Mouse (Mus musculus) cerebellum, adult 2 months (tissue): ENCODE data around the gene Cnksr1. TPM values are rescaled to one million over a fixed set of nuclear protein-coding genes. Genes with fewer than 3 reads are reported as not detected.
A peak's percentile ranks its signal among the peaks of the same experiment; 100 is the strongest.

Source experiments
- DNase-seq, 2 experiments: peaks; one replicate each; pipeline ENCODE4 v3.0.0; 2021
- H3K27ac ChIP-seq: fragments of 200-500 bp; 2 replicates; pipeline ENCODE4 v1.5.1; 2012; ENCODE audit warnings: low read length, control low read depth, inconsistent platforms; ENCODE audit not compliant: insufficient read depth
- H3K27me3 ChIP-seq: fragments of 200-500 bp; 2 replicates; pipeline ENCODE4 v1.6.1; 2012; ENCODE audit warnings: inconsistent platforms, mild to moderate bottlenecking, low read length, moderate library complexity; ENCODE audit not compliant: control insufficient read depth, insufficient read depth
- H3K4me1 ChIP-seq: fragments of 200-500 bp; 2 replicates; pipeline ENCODE4 v1.6.1; 2011; ENCODE audit warnings: low read length; ENCODE audit not compliant: control insufficient read depth, insufficient read depth
- H3K4me3 ChIP-seq: fragments of 200-500 bp; replicated peaks from 2 replicates; pipeline ENCODE3; 2011; ENCODE audit warnings: mild to moderate bottlenecking, low read depth, low read length, control low read depth; ENCODE audit not compliant: insufficient read depth
- CTCF ChIP-seq: fragments of 200-500 bp; IDR thresholded peaks from 2 replicates; pipeline ENCODE4 v1.5.1; 2011; ENCODE audit warnings: low read depth, mild to moderate bottlenecking, control low read depth, low read length, moderate library complexity, borderline replicate concordance; ENCODE audit not compliant: insufficient read depth
- POLR2A ChIP-seq: fragments of 200-500 bp; IDR thresholded peaks from 2 replicates; pipeline ENCODE4 v1.6.1; 2011; ENCODE audit warnings: low read length, control low read depth, borderline replicate concordance; ENCODE audit not compliant: insufficient read depth
- WGBS: fragments of 180-500 bp; shearing (Covaris S2); methylation state at CpG from one replicate; pipeline ENCODE4 v1.1.7; 2018; 5-methylcytosine and 5-hydroxymethylcytosine counted together
- polyA plus RNA-seq: library from polyadenylated mRNA; depleted of rRNA; stranded (reverse); fragments of >200 nt; gene quantifications from 2 replicates; pipeline ENCODE4 v1.2.3, GENCODE M21; 2012; rRNA removed

The Cnksr1 gene
- 0.55 and 0.56 TPM in 2 replicates for polyA plus RNA-seq

DNA sequence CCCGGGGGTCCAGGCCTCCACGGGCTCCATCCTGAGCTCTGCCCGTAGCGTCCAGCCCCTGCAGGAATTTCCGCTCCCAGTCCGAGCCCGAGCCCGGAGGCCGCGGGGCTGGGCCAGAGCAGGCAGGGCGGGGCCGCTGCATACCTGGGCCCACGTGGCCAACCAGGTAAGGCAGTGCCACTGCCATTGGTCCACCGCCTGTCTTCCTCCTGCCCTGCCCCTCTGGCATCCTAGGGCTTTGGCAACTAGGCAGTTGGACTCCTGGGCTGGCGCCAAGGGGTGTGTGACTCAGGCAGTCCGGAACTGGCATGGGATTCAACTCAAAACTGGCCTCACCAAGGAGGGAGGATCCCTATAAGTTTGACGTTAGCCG is at the start of gene Cnksr1:
Gene Cnksr1 (minus strand): TSS at position 121 of the 373 bp plus-strand sequence.
- H3K27me3 ChIP-seq = no peaks in the 10 kb centered on the region
- peak; percentile 81 to 84 for DNase-seq
- under 1% methylated on average over 18 of the region's 18 CpGs for WGBS
- H3K4me1 ChIP-seq = peaks cover 13% of the 10 kb centered on the region; the same call in 1 of the 2 replicates
- no peak for TF ChIP-seq POLR2A
- no peak for TF ChIP-seq CTCF
- no peak within 1 kb of the TSS for H3K27ac ChIP-seq
- peak within 1 kb of the TSS; percentile 15 for H3K4me3 ChIP-seq

DNA sequence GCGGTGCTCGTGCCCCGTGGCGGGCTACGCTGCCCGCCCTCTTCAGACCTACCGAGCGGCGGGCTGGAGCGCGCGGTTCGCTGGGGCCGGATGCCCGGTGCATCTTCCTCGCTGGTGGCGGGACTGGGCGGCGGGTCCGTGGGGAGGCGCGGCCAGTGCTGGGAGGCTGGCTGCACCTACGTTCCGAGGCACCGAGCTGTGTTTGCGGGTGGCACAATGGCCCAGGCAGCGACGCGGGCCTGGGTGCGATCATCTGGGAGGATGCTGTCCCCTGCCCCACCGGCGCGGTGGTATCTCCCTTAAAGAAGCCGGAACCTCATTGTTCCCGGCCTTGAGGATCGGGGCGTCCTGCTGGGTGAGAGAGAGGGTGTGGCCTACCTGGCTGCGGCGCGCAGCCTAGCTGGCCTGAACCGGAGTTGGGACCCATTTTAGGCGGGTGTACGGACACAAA is 49.4 kb upstream of the Cnksr1 start, which contains the start of gene Pdik1l:
Gene Pdik1l (minus strand): TSS at position 321 of the 451 bp plus-strand sequence.
- Histone ChIP-seq H3K4me1 (no peaks in the 10 kb centered on the region), H3K27ac (peak within 1 kb of the TSS; percentile 96), H3K27me3 (no peaks in the 10 kb centered on the region), H3K4me3 (peak within 1 kb of the TSS; percentile 94)
- TF ChIP-seq POLR2A (peak; percentile 24; the same call in 1 of the 2 replicates), CTCF (no peak)
- DNase-seq = peak; percentile 82 to 84
- WGBS = under 1% methylated on average over 43 of the region's 43 CpGs

DNA sequence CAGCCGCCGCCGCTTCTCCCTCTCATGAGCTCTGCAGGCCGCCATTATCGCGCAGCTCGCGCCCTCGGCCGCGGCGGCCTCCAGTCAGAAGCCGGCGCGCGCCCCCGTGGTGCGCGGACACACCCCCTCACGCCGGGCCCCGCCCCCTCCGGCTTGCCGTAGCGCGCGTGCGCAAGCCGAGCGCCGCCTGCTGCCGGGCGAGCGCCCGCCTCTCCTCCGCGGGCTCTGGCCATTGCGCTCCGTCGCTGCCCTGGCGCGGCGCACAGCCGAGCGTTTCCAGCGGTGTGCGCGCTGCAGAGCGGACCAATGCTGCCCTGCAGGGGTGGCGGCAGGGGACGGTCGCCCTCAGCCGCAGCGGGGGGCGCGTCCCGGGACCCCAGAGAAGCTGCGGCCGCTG is 49.0 kb upstream of the Cnksr1 start:
- Histone ChIP-seq H3K27me3 (no peaks in the 10 kb centered on the region), H3K27ac (peak overlapping the region; percentile 96), H3K4me1 (no peaks in the 10 kb centered on the region), H3K4me3 (peak overlapping the region; percentile 94)
- 0 out of 2 replicates have a peak, but pooled peaks have one; percentile 5 for TF ChIP-seq CTCF
- peak; percentile 83 for TF ChIP-seq POLR2A
- under 1% methylated on average over 57 of the region's 59 CpGs for WGBS
- DNase-seq = peak; percentile 95 to 97

- no peak for DNase-seq
- WGBS = 2% methylated on average over 59 of the region's 59 CpGs
- no peak for TF ChIP-seq POLR2A
- no peak for TF ChIP-seq CTCF
- no peaks in the 10 kb centered on the region for H3K27me3 ChIP-seq
- H3K27ac ChIP-seq = no peak overlapping the region
- no peaks in the 10 kb centered on the region for H3K4me1 ChIP-seq
- peak overlapping the region; percentile 94 for H3K4me3 ChIP-seq
These were observed 48.3 kb upstream of the Cnksr1 start for GRCm38 (mm10) chr4:134286226-134287167.

DNA sequence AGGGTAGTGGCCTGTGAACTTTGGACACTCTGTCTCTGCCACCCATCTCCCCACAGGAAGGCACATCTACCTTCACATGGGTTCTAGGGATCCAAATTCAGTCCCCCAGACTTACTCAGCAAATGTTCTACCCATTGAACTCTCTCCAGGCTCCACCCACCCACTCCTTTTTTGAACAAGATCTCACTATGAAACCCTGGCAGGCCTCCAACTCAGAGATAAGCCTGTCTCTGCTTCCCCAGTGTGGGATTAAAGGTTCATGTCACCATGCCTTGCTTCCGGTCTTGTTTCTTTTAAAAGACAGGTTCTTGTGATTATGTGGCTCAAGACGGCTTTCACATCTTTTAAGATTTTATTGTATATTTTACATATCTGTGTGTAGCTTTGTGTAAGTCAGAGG is 46.7 kb upstream of the Cnksr1 start:
- DNase-seq = peak in 1 of 2 experiments; percentile 13
- Histone ChIP-seq H3K4me3 (no peak overlapping the region), H3K27ac (no peak overlapping the region), H3K4me1 (no peaks in the 10 kb centered on the region), H3K27me3 (no peaks in the 10 kb centered on the region)
- TF ChIP-seq CTCF (no peak), POLR2A (no peak)
- 99% methylated on average over 2 of the region's 2 CpGs for WGBS

DNA sequence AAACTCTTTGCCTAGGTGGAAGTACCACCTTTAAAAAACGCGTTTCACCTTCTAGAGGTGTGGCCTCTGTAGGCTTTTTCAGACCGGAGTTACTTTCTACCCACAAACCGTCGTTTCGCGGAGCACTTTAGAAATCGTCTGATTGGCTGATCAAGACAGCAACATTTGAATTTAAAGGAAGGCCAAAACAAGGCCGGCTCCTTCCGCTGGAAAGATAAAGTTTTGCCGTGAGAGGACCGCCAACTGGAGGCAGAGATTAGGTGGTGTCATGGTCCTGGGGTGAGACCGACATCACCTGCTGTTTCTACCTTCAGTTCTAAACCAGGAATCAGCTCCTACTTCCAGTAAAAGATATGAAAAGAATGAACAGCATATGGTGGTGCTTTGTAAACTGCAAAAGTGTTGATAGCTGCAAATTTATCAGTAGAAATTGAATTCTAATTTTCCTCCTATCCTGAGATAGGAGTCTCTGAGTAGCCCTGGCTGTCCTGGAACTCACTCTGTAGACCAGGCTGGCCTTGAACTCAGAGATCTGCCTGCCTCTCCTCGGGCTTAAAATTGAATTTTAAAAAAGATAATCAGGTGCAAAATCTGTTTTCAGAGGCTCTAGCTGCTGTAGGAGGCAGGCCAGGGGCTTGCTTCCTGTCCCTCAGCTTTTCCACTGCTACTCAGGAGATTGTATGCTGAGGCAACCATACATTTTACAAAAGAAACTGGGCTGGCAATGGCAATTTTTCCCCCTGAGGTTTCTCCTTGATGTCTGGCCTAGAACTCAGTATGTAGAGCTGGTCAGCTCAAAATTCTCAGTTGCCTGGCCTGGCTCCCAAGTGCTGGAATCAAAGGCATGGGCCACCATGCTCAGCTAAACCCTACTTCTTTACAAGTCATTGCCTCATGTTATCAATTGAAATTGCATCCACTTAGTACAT is 35.5 kb upstream of the Cnksr1 start:
- DNase-seq = no peak
- no peaks in the 10 kb centered on the region for H3K4me1 ChIP-seq
- 11% methylated on average over 14 of the region's 14 CpGs for WGBS
- TF ChIP-seq POLR2A (no peak), CTCF (no peak)
- no peak overlapping the region for H3K27ac ChIP-seq
- no peaks in the 10 kb centered on the region; the same call in 1 of the 2 replicates for H3K27me3 ChIP-seq
- H3K4me3 ChIP-seq = no peak overlapping the region

- Histone ChIP-seq H3K27ac (no peak overlapping the region), H3K4me1 (no peaks in the 10 kb centered on the region), H3K27me3 (no peaks in the 10 kb centered on the region; the same call in 1 of the 2 replicates), H3K4me3 (no peak overlapping the region)
- DNase-seq = no peak
- 35% methylated on average over 13 of the region's 13 CpGs for WGBS
- no peak for TF ChIP-seq POLR2A
- TF ChIP-seq CTCF = no peak
These were observed 34.7 kb upstream of the Cnksr1 start for GRCm38 (mm10) chr4:134272731-134273416.
